Mouse (Mus musculus): ENCODE results near the gene Ksr2. TPM values are rescaled to one million over a fixed set of nuclear protein-coding genes. Genes with fewer than 3 reads are reported as not detected.

The Ksr2 gene
- polyA plus RNA-seq, 1 experiment from 2014 or later = 8.0 TPM

GRCm38 (mm10) chr5:117665181-117665580 lies 251.4 kb downstream of the Ksr2 start:
- DNase-seq (ENCODE audit: low spot score) (no peak), ATAC-seq (ENCODE audit: low FRiP score) (no peak)
- H3K4me2 ChIP-seq (replicated peaks) = no peak overlapping the region
- no peaks in the 10 kb centered on the region for H3K27me3 ChIP-seq (ENCODE audit: control insufficient read depth, insufficient read depth, low read length)
- no peak overlapping the region for H3K27ac ChIP-seq
- no peaks in the 10 kb centered on the region for H3K36me3 ChIP-seq (replicated peaks; ENCODE audit: control insufficient read depth, insufficient read depth)
- no peak overlapping the region for H3K4me3 ChIP-seq (replicated peaks; ENCODE audit: low read length)
- no peaks in the 10 kb centered on the region for H3K9me3 ChIP-seq (ENCODE audit: control insufficient read depth, low read length)
- peaks cover 16% of the 10 kb centered on the region; the same call in 1 of the 2 replicates for H3K4me1 ChIP-seq (replicated peaks; ENCODE audit: control insufficient read depth, insufficient read depth, low read length)
- 14% methylated on average over 9 of the region's 9 CpGs for WGBS
- no peak overlapping the region for H3K9ac ChIP-seq

GRCm38 (mm10) chr5:117667314-117667713 lies 253.5 kb downstream of the Ksr2 start:
- no peak overlapping the region for H3K9ac ChIP-seq
- H3K9me3 ChIP-seq (ENCODE audit: control insufficient read depth, low read length) = no peaks in the 10 kb centered on the region
- ATAC-seq (ENCODE audit: low FRiP score) = no peak
- peaks cover 19% of the 10 kb centered on the region; the same call in 1 of the 2 replicates for H3K4me1 ChIP-seq (replicated peaks; ENCODE audit: control insufficient read depth, insufficient read depth, low read length)
- no peaks in the 10 kb centered on the region for H3K36me3 ChIP-seq (replicated peaks; ENCODE audit: control insufficient read depth, insufficient read depth)
- WGBS = 78% methylated on average over 3 of the region's 4 CpGs
- no peaks in the 10 kb centered on the region for H3K27me3 ChIP-seq (ENCODE audit: control insufficient read depth, insufficient read depth, low read length)
- peak overlapping the region; percentile 43; the same call in 1 of the 2 replicates for H3K27ac ChIP-seq
- no peak overlapping the region for H3K4me2 ChIP-seq (replicated peaks)
- DNase-seq (ENCODE audit: low spot score) = no peak
- H3K4me3 ChIP-seq (replicated peaks; ENCODE audit: low read length) = no peak overlapping the region

GRCm38 (mm10) chr5:117669265-117669664 lies 255.5 kb downstream of the Ksr2 start:
- H3K27me3 ChIP-seq (ENCODE audit: control insufficient read depth, insufficient read depth, low read length) = no peaks in the 10 kb centered on the region
- DNase-seq (ENCODE audit: low spot score) = no peak
- no peaks in the 10 kb centered on the region for H3K36me3 ChIP-seq (replicated peaks; ENCODE audit: control insufficient read depth, insufficient read depth)
- H3K9me3 ChIP-seq (ENCODE audit: control insufficient read depth, low read length) = no peaks in the 10 kb centered on the region
- no peak overlapping the region for H3K27ac ChIP-seq
- H3K9ac ChIP-seq = no peak overlapping the region
- no peak overlapping the region for H3K4me2 ChIP-seq (replicated peaks)
- ATAC-seq (ENCODE audit: low FRiP score) = no peak
- H3K4me1 ChIP-seq (replicated peaks; ENCODE audit: control insufficient read depth, insufficient read depth, low read length) = peaks cover 23% of the 10 kb centered on the region; the same call in 1 of the 2 replicates
- 61% methylated on average over 4 of the region's 4 CpGs for WGBS
- H3K4me3 ChIP-seq (replicated peaks; ENCODE audit: low read length) = no peak overlapping the region

GRCm38 (mm10) chr5:117669843-117670242 lies 256.0 kb downstream of the Ksr2 start:
- Histone ChIP-seq H3K9me3 (ENCODE audit: control insufficient read depth, low read length) (no peaks in the 10 kb centered on the region), H3K9ac (no peak overlapping the region), H3K36me3 (replicated peaks; ENCODE audit: control insufficient read depth, insufficient read depth) (no peaks in the 10 kb centered on the region), H3K27ac (no peak overlapping the region), H3K4me1 (replicated peaks; ENCODE audit: control insufficient read depth, insufficient read depth, low read length) (peaks cover 23% of the 10 kb centered on the region; the same call in 1 of the 2 replicates), H3K4me2 (replicated peaks) (no peak overlapping the region), H3K27me3 (ENCODE audit: control insufficient read depth, insufficient read depth, low read length) (no peaks in the 10 kb centered on the region), H3K4me3 (replicated peaks; ENCODE audit: low read length) (no peak overlapping the region)
- no peak for DNase-seq (ENCODE audit: low spot score)
- ATAC-seq (ENCODE audit: low FRiP score) = no peak
- WGBS = 73% methylated on average over 7 of the region's 7 CpGs

- WGBS = 61% methylated on average over 6 of the region's 6 CpGs
These were observed 257.6 kb downstream of the Ksr2 start for GRCm38 (mm10) chr5:117671362-117671761.

GRCm38 (mm10) chr5:117675840-117676239 lies 262.0 kb downstream of the Ksr2 start:
- Histone ChIP-seq H3K9me3 (ENCODE audit: control insufficient read depth, low read length) (no peaks in the 10 kb centered on the region), H3K4me1 (replicated peaks; ENCODE audit: control insufficient read depth, insufficient read depth, low read length) (peaks cover 4% of the 10 kb centered on the region; the same call in 1 of the 2 replicates), H3K4me2 (replicated peaks) (no peak overlapping the region), H3K27ac (no peak overlapping the region), H3K36me3 (replicated peaks; ENCODE audit: control insufficient read depth, insufficient read depth) (no peaks in the 10 kb centered on the region), H3K4me3 (replicated peaks; ENCODE audit: low read length) (no peak overlapping the region), H3K9ac (no peak overlapping the region), H3K27me3 (ENCODE audit: control insufficient read depth, insufficient read depth, low read length) (no peaks in the 10 kb centered on the region)
- 63% methylated on average over 8 of the region's 8 CpGs for WGBS
- DNase-seq (ENCODE audit: low spot score) (no peak), ATAC-seq (ENCODE audit: low FRiP score) (peak; percentile 31; the same call in 1 of the 2 replicates)

More at GRCm38 (mm10) chr5:117671362-117671761, 257.6 kb downstream of the Ksr2 start:
- Histone ChIP-seq H3K4me1 (replicated peaks; ENCODE audit: control insufficient read depth, insufficient read depth, low read length) (peaks cover 16% of the 10 kb centered on the region; the same call in 1 of the 2 replicates), H3K4me3 (replicated peaks; ENCODE audit: low read length) (no peak overlapping the region), H3K9ac (no peak overlapping the region), H3K27me3 (ENCODE audit: control insufficient read depth, insufficient read depth, low read length) (no peaks in the 10 kb centered on the region), H3K4me2 (replicated peaks) (no peak overlapping the region), H3K36me3 (replicated peaks; ENCODE audit: control insufficient read depth, insufficient read depth) (no peaks in the 10 kb centered on the region), H3K27ac (no peak overlapping the region), H3K9me3 (ENCODE audit: control insufficient read depth, low read length) (no peaks in the 10 kb centered on the region)
- ATAC-seq (ENCODE audit: low FRiP score) (no peak), DNase-seq (ENCODE audit: low spot score) (no peak)

- DNase-seq (ENCODE audit: low spot score) (no peak), ATAC-seq (ENCODE audit: low FRiP score) (no peak)
- H3K9me3 ChIP-seq (ENCODE audit: control insufficient read depth, low read length) = no peaks in the 10 kb centered on the region
- H3K4me1 ChIP-seq (replicated peaks; ENCODE audit: control insufficient read depth, insufficient read depth, low read length) = peaks cover 4% of the 10 kb centered on the region; the same call in 1 of the 2 replicates
- H3K27ac ChIP-seq = no peak overlapping the region
- H3K27me3 ChIP-seq (ENCODE audit: control insufficient read depth, insufficient read depth, low read length) = no peaks in the 10 kb centered on the region
- 97% methylated on average over 6 of the region's 6 CpGs for WGBS
- H3K9ac ChIP-seq = no peak overlapping the region
- no peak overlapping the region for H3K4me3 ChIP-seq (replicated peaks; ENCODE audit: low read length)
- no peak overlapping the region for H3K4me2 ChIP-seq (replicated peaks)
- H3K36me3 ChIP-seq (replicated peaks; ENCODE audit: control insufficient read depth, insufficient read depth) = no peaks in the 10 kb centered on the region
These were observed 263.4 kb downstream of the Ksr2 start for GRCm38 (mm10) chr5:117677231-117677630.

- 59% methylated on average over 5 of the region's 5 CpGs for WGBS
- Histone ChIP-seq H3K27me3 (ENCODE audit: control insufficient read depth, insufficient read depth, low read length) (no peaks in the 10 kb centered on the region), H3K27ac (no peak overlapping the region), H3K4me3 (replicated peaks; ENCODE audit: low read length) (no peak overlapping the region), H3K9me3 (ENCODE audit: control insufficient read depth, low read length) (no peaks in the 10 kb centered on the region), H3K4me2 (replicated peaks) (no peak overlapping the region), H3K4me1 (replicated peaks; ENCODE audit: control insufficient read depth, insufficient read depth, low read length) (peaks cover 3% of the 10 kb centered on the region; the same call in 1 of the 2 replicates), H3K9ac (no peak overlapping the region), H3K36me3 (replicated peaks; ENCODE audit: control insufficient read depth, insufficient read depth) (no peaks in the 10 kb centered on the region)
- ATAC-seq (ENCODE audit: low FRiP score) = no peak
- no peak for DNase-seq (ENCODE audit: low spot score)
These were observed 264.6 kb downstream of the Ksr2 start for GRCm38 (mm10) chr5:117678371-117678770.

- Histone ChIP-seq H3K4me1 (replicated peaks; ENCODE audit: control insufficient read depth, insufficient read depth, low read length) (no peaks in the 10 kb centered on the region), H3K9me3 (ENCODE audit: control insufficient read depth, low read length) (no peaks in the 10 kb centered on the region), H3K27me3 (ENCODE audit: control insufficient read depth, insufficient read depth, low read length) (no peaks in the 10 kb centered on the region), H3K9ac (no peak overlapping the region), H3K27ac (no peak overlapping the region), H3K4me2 (replicated peaks) (no peak overlapping the region), H3K36me3 (replicated peaks; ENCODE audit: control insufficient read depth, insufficient read depth) (no peaks in the 10 kb centered on the region), H3K4me3 (replicated peaks; ENCODE audit: low read length) (no peak overlapping the region)
- DNase-seq (ENCODE audit: low spot score) (no peak), ATAC-seq (ENCODE audit: low FRiP score) (no peak)
- 92% methylated on average over 3 of the region's 3 CpGs for WGBS
These were observed 268.4 kb downstream of the Ksr2 start for GRCm38 (mm10) chr5:117682226-117682625.

- Histone ChIP-seq H3K9ac (no peak overlapping the region), H3K27me3 (ENCODE audit: control insufficient read depth, insufficient read depth, low read length) (no peaks in the 10 kb centered on the region), H3K9me3 (ENCODE audit: control insufficient read depth, low read length) (no peaks in the 10 kb centered on the region), H3K4me1 (replicated peaks; ENCODE audit: control insufficient read depth, insufficient read depth, low read length) (0 out of 2 replicates have a peak, but pooled peaks cover 9% of the 10 kb centered on the region), H3K4me2 (replicated peaks) (no peak overlapping the region), H3K36me3 (replicated peaks; ENCODE audit: control insufficient read depth, insufficient read depth) (no peaks in the 10 kb centered on the region), H3K27ac (no peak overlapping the region), H3K4me3 (replicated peaks; ENCODE audit: low read length) (no peak overlapping the region)
- DNase-seq (ENCODE audit: low spot score) (no peak), ATAC-seq (ENCODE audit: low FRiP score) (no peak)
- 96% methylated on average over 8 of the region's 8 CpGs for WGBS
These were observed 270.7 kb downstream of the Ksr2 start for GRCm38 (mm10) chr5:117684491-117684890.
